Mouse (Mus musculus) bone marrow macrophage, adult 2 months (primary cell): ENCODE results near the gene Retreg3.

Experiments used
- CTCF ChIP-seq: IDR thresholded peaks from 2 replicates; pipeline ENCODE4 v1.5.1; 2012; ENCODE audit warnings: low read depth, mild to moderate bottlenecking, low read length, moderate library complexity
- POLR2A ChIP-seq: IDR thresholded peaks from 2 replicates; pipeline ENCODE4 v1.6.1; 2012; ENCODE audit warnings: mild to moderate bottlenecking, low read depth, low read length, borderline replicate concordance

GRCm38 (mm10) chr11:101131187-101131586 is 11.5 kb upstream of the Retreg3 start:
- no peak for TF ChIP-seq POLR2A
- no peak for TF ChIP-seq CTCF
